16 mouse cellular contexts compared by ENCODE assay signal in genomic region chr8:123719280-123719679, GRCm38 (mm10).
DNase-seq lines count a peak whose midpoint lies in the region; ATAC-seq lines count a peak whose summit lies in the region.
"Had no signal": no experiment of that assay in that cellular context is flagged by ENCODE, and none has a peak within 500 bp of the region (broad histone marks: within the 10 kb centered on the region; RNA-seq: fewer than 3 reads in every experiment).

No protein-coding gene starts in this region.

- peak; percentile 78 for DNase-seq in heart, adult 11 months
- DNase-seq in heart, adult 8-10 months (ENCODE audit: low spot score) = no peak
- DNase-seq in 3T3-L1 (ENCODE audit: low read depth, low spot score) = peak; percentile 32
- DNase-seq in natural killer cell, adult 2 months (ENCODE audit: low spot score in 2 of 2) = peak; percentile 16 to 54
- DNase-seq in right cerebral cortex, postnatal 25 days = no peak
- no peak for DNase-seq in testis, postnatal 10 days (ENCODE audit: low spot score)
- no peak for DNase-seq in layer of hippocampus, adult 18-20 months (ENCODE audit: low spot score in 2 of 2)
- DNase-seq: adrenal gland, adult 8-10 months; cerebellum, adult 2 months; cerebellum, postnatal 10 days; gastrocnemius, postnatal 36 days; heart, adult 18-20 months; heart, postnatal 14 days had no signal

- peak; percentile 46 for ATAC-seq in common myeloid progenitor, adult 5-6 weeks (replicated peaks; ENCODE audit: low read depth, poor library complexity, severe bottlenecking)
- ATAC-seq: CD4-positive, CD25-positive, alpha-beta regulatory T cell, adult 4 months; forebrain, embryonic 13.5 days had no signal

Comparison
In these comparisons a context has a peak if more than half of its experiments do, and no peak if none do; other contexts are left out.
1. DNase-seq: peak in heart, adult 11 months (single experiment), 3T3-L1 (single experiment) and natural killer cell, adult 2 months (2 of 2); none in heart, adult 8-10 months (single experiment), right cerebral cortex, postnatal 25 days (single experiment), testis, postnatal 10 days (single experiment) and layer of hippocampus, adult 18-20 months (0 of 2).